Mouse (Mus musculus) lung, adult 2 months (tissue): Measurements from ENCODE around the gene Gm44805.

ENCODE experiments used
- CTCF ChIP-seq: fragments of 200-500 bp; IDR thresholded peaks from 2 replicates; pipeline ENCODE4 v1.5.1; 2011; ENCODE audit warnings: mild to moderate bottlenecking, low read length, control low read depth; ENCODE audit not compliant: insufficient read depth
- POLR2A ChIP-seq: fragments of 200-500 bp; IDR thresholded peaks from 2 replicates; pipeline ENCODE4 v1.6.1; 2011; ENCODE audit warnings: low read depth, mild to moderate bottlenecking, control low read depth, low read length, borderline replicate concordance; ENCODE audit errors: extremely low read depth

DNA sequence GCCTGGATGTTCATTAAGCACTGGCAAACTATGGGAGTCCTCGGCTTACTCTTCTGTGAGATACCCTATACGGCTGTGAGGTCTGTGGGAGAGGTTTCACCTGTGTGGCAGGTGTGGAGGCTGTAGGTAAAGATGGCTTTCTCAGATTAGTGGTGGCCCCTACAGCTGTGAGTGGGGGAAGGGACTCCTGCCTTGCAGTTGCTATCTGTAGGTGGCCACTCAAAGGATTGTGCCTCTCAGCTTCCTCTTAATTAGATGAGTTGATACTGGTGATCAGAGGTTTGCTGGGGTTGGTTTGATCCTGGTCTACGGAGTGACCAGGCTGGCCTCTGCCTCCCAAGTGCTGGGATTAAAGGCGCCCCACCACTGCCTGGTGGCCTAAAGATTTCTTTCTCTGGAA is 23.3 kb upstream of the Gm44805 start:
- TF ChIP-seq CTCF, result no peak
- TF ChIP-seq POLR2A, result no peak
